Mouse (Mus musculus) urinary bladder, postnatal 0 days (tissue): ENCODE measurements around the gene Dact3. TPM values are rescaled to one million over a fixed set of nuclear protein-coding genes. Genes with fewer than 3 reads are reported as not detected.

Source experiments
- polyA plus RNA-seq: library from polyadenylated mRNA; unstranded; fragments of >200 nt; fragmentation: Nextera tagmentation; extraction: Ambion mirVana; gene quantifications from 2 replicates; pipeline ENCODE4 v1.2.1, GENCODE M21; 2015

The Dact3 gene
- polyA plus RNA-seq = 6.9 and 7.3 TPM in 2 replicates

GRCm38 (mm10) chr7:16875310-16875325 lies at the start of gene Dact3:
TSS of gene Dact3 (plus strand) at chr7:16875317.

GRCm38 (mm10) chr7:16842645-16843063 lies 32.5 kb upstream of the Dact3 start, which contains the start of gene Prkd2:
TSS of gene Prkd2 (plus strand) at chr7:16842902.

GRCm38 (mm10) chr7:16891641-16892351 lies 16.7 kb downstream of the Dact3 start, which contains the start of gene Gng8:
TSS of gene Gng8 (plus strand) at chr7:16891786.

GRCm38 (mm10) chr7:16906281-16906680 lies 31.2 kb downstream of the Dact3 start, which contains the start of gene Ptgir:
TSS of gene Ptgir (plus strand) at chr7:16906490.

GRCm38 (mm10) chr7:16924037-16924834 lies 49.1 kb downstream of the Dact3 start, which contains the start of gene Calm3:
TSS of gene Calm3 (minus strand) at chr7:16924114.

Other genes with a start within 250 kb of the Dact3 start
- gene Ceacam15, start 199.6 kb upstream of the Dact3 start, polyA plus RNA-seq = not detected in 2 replicates
- not detected in 2 replicates for gene Ceacam9, start 153.4 kb upstream of the Dact3 start, polyA plus RNA-seq
- gene Ap2s1, start 136.9 kb upstream of the Dact3 start, polyA plus RNA-seq = 200 and 222 TPM in 2 replicates
- 67.1 and 67.9 TPM in 2 replicates for gene Slc1a5, start 94.0 kb upstream of the Dact3 start, polyA plus RNA-seq
- gene Strn4, start 59.4 kb upstream of the Dact3 start, polyA plus RNA-seq = 52.7 and 60.9 TPM in 2 replicates
- 19.3 and 24.5 TPM in 2 replicates for gene Fkrp, start 58.6 kb upstream of the Dact3 start, polyA plus RNA-seq
- 6.1 and 8.0 TPM in 2 replicates for gene Prkd2, start 32.4 kb upstream of the Dact3 start, polyA plus RNA-seq
- gene Gng8, start 16.5 kb downstream of the Dact3 start, polyA plus RNA-seq = 8.4 and 9.0 TPM in 2 replicates
- gene Ptgir, start 31.2 kb downstream of the Dact3 start, polyA plus RNA-seq = 1.0 and 1.7 TPM in 2 replicates
- gene Calm3, start 48.8 kb downstream of the Dact3 start, polyA plus RNA-seq = 49.1 and 59.2 TPM in 2 replicates
- gene Pnmal2, start 69.4 kb downstream of the Dact3 start, polyA plus RNA-seq = 0.87 and 1.3 TPM in 2 replicates
- gene Pnmal1, start 84.4 kb downstream of the Dact3 start, polyA plus RNA-seq = 0.07 TPM in 1 of 2 replicates, not detected in the other
- not detected in 2 replicates for gene Gm42372, start 107.8 kb downstream of the Dact3 start, polyA plus RNA-seq
- gene Ccdc8, start 117.4 kb downstream of the Dact3 start, polyA plus RNA-seq = 6.5 and 6.6 TPM in 2 replicates
- gene Ppp5c, start 152.6 kb downstream of the Dact3 start, polyA plus RNA-seq = 42.1 and 43.1 TPM in 2 replicates
- gene Hif3a, start 187.1 kb downstream of the Dact3 start, polyA plus RNA-seq = 8.8 and 11.8 TPM in 2 replicates
- 0.07 and 0.10 TPM in 2 replicates for gene Psg16, start 198.7 kb downstream of the Dact3 start, polyA plus RNA-seq